In the genomic region with DNA sequence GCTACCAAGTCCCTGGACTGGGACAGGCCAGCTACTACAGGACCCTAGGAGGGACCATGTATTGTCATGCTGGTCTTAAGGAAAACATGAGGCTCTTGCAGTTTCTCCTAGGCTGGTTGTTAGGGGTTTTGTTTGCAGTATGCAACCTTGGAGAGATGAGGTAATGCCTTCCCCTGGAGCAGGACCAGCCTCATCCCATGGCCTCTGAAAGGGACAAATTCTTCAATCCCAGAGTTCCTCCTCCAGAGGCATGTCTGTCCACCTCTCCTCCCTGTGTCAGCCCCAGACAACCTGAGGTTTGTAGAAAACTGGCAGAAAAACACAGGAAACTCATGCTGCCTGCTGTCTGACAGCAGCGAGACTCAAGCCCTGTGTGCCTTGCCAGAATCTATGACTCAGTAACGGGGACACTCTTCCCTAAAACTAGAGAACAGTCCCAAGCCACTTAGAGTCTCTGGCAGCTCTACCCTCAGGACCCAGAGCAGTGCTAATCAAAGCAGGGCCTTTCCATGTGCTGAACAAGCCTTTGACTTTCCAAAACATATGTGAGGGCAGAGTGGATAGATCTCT, we compare ENCODE assay signal across 14 mouse cellular contexts. TPM values are rescaled to one million over a fixed set of nuclear protein-coding genes. Genes with fewer than 3 reads are reported as not detected.
DNase-seq lines count a peak whose midpoint lies in the region; ATAC-seq and TF ChIP-seq lines count a peak whose summit lies in the region.
"Had no signal": no experiment of that assay in that cellular context is flagged by ENCODE, and none has a peak within 500 bp of the region (broad histone marks: within the 10 kb centered on the region; RNA-seq: fewer than 3 reads in every experiment).

No protein-coding gene starts in this region.

- peak; percentile 50 for DNase-seq in adrenal gland, postnatal 10 days
- DNase-seq in adrenal gland, postnatal 25 days: no peak
- DNase-seq in limb, embryonic 14.5 days (ENCODE audit: low spot score): no peak
- DNase-seq in limb, embryonic 10.5 days (ENCODE audit: low spot score): no peak
- DNase-seq in heart, adult 9 months (ENCODE audit: low spot score in 2 of 2): peak; percentile 63 to 64
- peak; percentile 44 for DNase-seq in skeletal muscle tissue, adult 2 months (ENCODE audit: low read depth, low spot score)
- no peak for DNase-seq in right cerebral cortex, adult 18-20 months
- DNase-seq in cerebellum, adult 18-20 months: no peak
- DNase-seq: B cell, adult 2 months; embryo, embryonic 11 days; kidney, postnatal 14 days; right cerebral cortex, postnatal 4 days had no signal

- H3K4me1 ChIP-seq in limb, embryonic 14.5 days (ENCODE audit: control insufficient read depth, insufficient read depth, low read length): peaks cover 3% of the 10 kb centered on the region
- no peaks in the 10 kb centered on the region for H3K4me1 ChIP-seq in limb, embryonic 10.5 days

- H3K36me3 ChIP-seq in limb, embryonic 14.5 days (ENCODE audit: control insufficient read depth, insufficient read depth, low read length): no peaks in the 10 kb centered on the region
- H3K36me3 ChIP-seq in limb, embryonic 10.5 days: no peaks in the 10 kb centered on the region
- H3K36me3 ChIP-seq: G1E had no signal

- H3K4me3 ChIP-seq in limb, embryonic 14.5 days (replicated peaks; ENCODE audit: low read length): no peak overlapping the region
- H3K4me3 ChIP-seq in limb, embryonic 10.5 days: no peak overlapping the region

- no peaks in the 10 kb centered on the region for H3K27me3 ChIP-seq in limb, embryonic 14.5 days (ENCODE audit: control insufficient read depth, insufficient read depth, low read length)
- no peaks in the 10 kb centered on the region for H3K27me3 ChIP-seq in limb, embryonic 10.5 days (ENCODE audit: low read depth, poor library complexity, severe bottlenecking)

- 59% methylated on average over 2 of the region's 2 CpGs for WGBS in limb, embryonic 14.5 days
- WGBS in limb, embryonic 10.5 days: 81% methylated on average over 2 of the region's 2 CpGs

- ATAC-seq in limb, embryonic 14.5 days (ENCODE audit: low FRiP score, low read depth): 0 out of 2 replicates have a peak, but pooled peaks have one; percentile 30
- ATAC-seq: activated CD4-positive, CD25-positive, alpha-beta regulatory T cell, adult 4 months had no signal

- H3K9ac ChIP-seq in limb, embryonic 14.5 days (ENCODE audit: low read depth, low read length, severe bottlenecking): no peak overlapping the region

- no peak for TF ChIP-seq POLR2A in limb, embryonic 14.5 days (IDR thresholded peaks at IDR 0.05; ENCODE audit: borderline replicate concordance, extremely low read depth, insufficient read depth, insufficient read length)

- no peaks in the 10 kb centered on the region for H3K9me3 ChIP-seq in limb, embryonic 14.5 days (ENCODE audit: control insufficient read depth, low read length)
- H3K9me3 ChIP-seq in limb, embryonic 10.5 days (replicated peaks): no peaks in the 10 kb centered on the region

- 0 out of 2 replicates have a peak overlapping the region, but pooled peaks have one; percentile 33 for H3K27ac ChIP-seq in limb, embryonic 14.5 days (replicated peaks; ENCODE audit: low read depth, low read length)
- H3K27ac ChIP-seq in limb, embryonic 10.5 days: no peak overlapping the region

- no peak overlapping the region for H3K4me2 ChIP-seq in limb, embryonic 14.5 days (replicated peaks; ENCODE audit: low read depth, low read length, severe bottlenecking)

RNA-seq across cellular contexts. Expression of gene Eps8, which starts 36.0 kb away (rescaled TPM):
- 10 to 100 TPM; 23.3 to 26.0 TPM for total RNA-seq in adrenal gland, postnatal 10 days (2021)
- total RNA-seq in adrenal gland, postnatal 25 days (2021): 29.3 and 44.1 TPM in 2 replicates
- polyA plus RNA-seq in limb, embryonic 14.5 days (2012; rRNA removed): 13.4 and 14.9 TPM in 2 replicates
- 33.3 and 33.6 TPM in 2 replicates for polyA plus RNA-seq in limb, embryonic 14.5 days (2014; fragmentation: Nextera tagmentation; extraction: Ambion mirVana)
- 4.8 and 7.0 TPM in 2 replicates for polyA plus RNA-seq in limb, embryonic 10.5 days (2016; fragmentation: Nextera tagmentation; extraction: Ambion mirVana)
- polyA plus RNA-seq: G1E had no signal

RNA-seq across cellular contexts. Expression of gene Strap, which starts 44.2 kb away (rescaled TPM):
- total RNA-seq in adrenal gland, postnatal 10 days (2021): 100 to 1,000 TPM; 102 to 113 TPM
- total RNA-seq in adrenal gland, postnatal 25 days (2021): 107 and 111 TPM in 2 replicates
- 53.2 and 62.7 TPM in 2 replicates for polyA plus RNA-seq in limb, embryonic 14.5 days (2012; rRNA removed)
- 159 and 160 TPM in 2 replicates for polyA plus RNA-seq in limb, embryonic 14.5 days (2014; fragmentation: Nextera tagmentation; extraction: Ambion mirVana)
- polyA plus RNA-seq in limb, embryonic 10.5 days (2016; fragmentation: Nextera tagmentation; extraction: Ambion mirVana): 227 and 229 TPM in 2 replicates

Comparison
In these comparisons a context has a peak if more than half of its experiments do, and no peak if none do; other contexts are left out.
1. DNase-seq: peak in adrenal gland, postnatal 10 days (single experiment), heart, adult 9 months (2 of 2) and skeletal muscle tissue, adult 2 months (single experiment); none in adrenal gland, postnatal 25 days (single experiment), limb, embryonic 14.5 days (single experiment), limb, embryonic 10.5 days (single experiment), right cerebral cortex, adult 18-20 months (single experiment) and cerebellum, adult 18-20 months (0 of 2).